Mouse (Mus musculus) left cerebral cortex, postnatal 4 days (tissue): Measurements from ENCODE around the gene Psg29. TPM values are rescaled to one million over a fixed set of nuclear protein-coding genes. Genes with fewer than 3 reads are reported as not detected.

Experiments
- DNase-seq: peaks from one replicate; pipeline ENCODE4 v3.0.0-alpha.2; 2022
- intact Hi-C: fragments of 180-260 bp; cut with DNase I; formaldehyde crosslinking; loops from one replicate; pipeline ENCODE4 v1.15.1; 2025
- total RNA-seq, 2 experiments: library from RNA; stranded (reverse); gene quantifications; 2 replicates each; pipeline ENCODE4 v1.2.3; 2021

The Psg29 gene
- not detected for total RNA-seq

- intact Hi-C loops: no loop called here
- DNase-seq: no peak
These were observed at the start of gene Psg29 for GRCm38 (mm10) chr7:17203177-17203576. Gene Psg29, plus strand, starts transcription at chr7:17203477.

- peak; percentile 5 for DNase-seq
These were observed 47.6 kb upstream of the Psg29 start for GRCm38 (mm10) chr7:17155634-17156033.

GRCm38 (mm10) chr7:17156885-17157677 is 46.2 kb upstream of the Psg29 start:
- intact Hi-C loops: no loop called here
- no peak for DNase-seq

More at GRCm38 (mm10) chr7:17155634-17156033, 47.6 kb upstream of the Psg29 start:
- intact Hi-C loops: no loop called here

- peak; percentile 3 for DNase-seq
- intact Hi-C loops: no loop called here
These were observed 44.3 kb upstream of the Psg29 start for GRCm38 (mm10) chr7:17159011-17159410.

- DNase-seq: no peak
- intact Hi-C loops: no loop called here
These were observed 31.4 kb upstream of the Psg29 start for GRCm38 (mm10) chr7:17171827-17172226.

GRCm38 (mm10) chr7:17205530-17206184 is 2.4 kb downstream of the Psg29 start:
- DNase-seq: no peak
- intact Hi-C loops: no loop called here

Other genes with a start within 250 kb of the Psg29 start
- gene Pnmal1, start 243.8 kb upstream of the Psg29 start, total RNA-seq: 10 to 100 TPM; 56.0 to 57.6 TPM
- gene Gm42372, start 220.4 kb upstream of the Psg29 start, total RNA-seq: 10 to 100 TPM; 38.0 to 41.8 TPM
- 1 to 10 TPM; 3.3 to 4.3 TPM for gene Ccdc8, start 210.8 kb upstream of the Psg29 start, total RNA-seq
- gene Ppp5c, start 175.6 kb upstream of the Psg29 start, total RNA-seq: 100 to 1,000 TPM; 110 to 120 TPM
- 1 to 10 TPM; 6.7 to 7.9 TPM for gene Hif3a, start 141.1 kb upstream of the Psg29 start, total RNA-seq
- 1 to 10 TPM; 5.2 to 6.8 TPM for gene Psg16, start 129.4 kb upstream of the Psg29 start, total RNA-seq
- gene Ceacam3, start 53.2 kb upstream of the Psg29 start, total RNA-seq: under 1 TPM in 1 of 2 experiments, not detected in 1; 0.10 TPM